Mouse (Mus musculus) CH12.LX (cell line): ENCODE measurements at regions not wholly inside any gene's neighbourhood (a gene's known extent, or its start where the extent isn't known, plus 50 kb on each side); places are given as distances from the start of the nearest gene placed in this dataset.

Experiments
- DNase-seq: peaks from one replicate; pipeline ENCODE4 v3.0.0-alpha.2; 2013; ENCODE audit errors: extremely low read depth
- H3K27ac ChIP-seq: 2 replicates; pipeline ENCODE4 v1.5.1; 2012; ENCODE audit warnings: low read depth, mild to moderate bottlenecking, control low read depth, moderate library complexity; ENCODE audit not compliant: insufficient read depth
- H3K27me3 ChIP-seq: replicated peaks from 2 replicates; pipeline ENCODE3; 2012; ENCODE audit warnings: inconsistent platforms
- H3K36me3 ChIP-seq, 2 experiments: replicated peaks in 1 of 2; 2 replicates each; pipeline versions ENCODE3 to v1.6.1; 2012; ENCODE audit warnings: inconsistent platforms in 1 of 2, low read length in 1 of 2, mild to moderate bottlenecking in 1 of 2, mixed read lengths in 1 of 2, moderate library complexity in 1 of 2; ENCODE audit not compliant: control insufficient read depth in 1 of 2, insufficient read depth in 1 of 2
- H3K4me1 ChIP-seq, 2 experiments: 2 replicates each; pipeline ENCODE4 v1.6.1; 2012; ENCODE audit warnings: inconsistent platforms in 1 of 2, moderate library complexity in 1 of 2; ENCODE audit not compliant: insufficient read depth in 2 of 2, control insufficient read depth in 1 of 2
- H3K4me2 ChIP-seq: 2 replicates; pipeline ENCODE4 v1.6.1; 2012; ENCODE audit warnings: low read depth, mild to moderate bottlenecking, control low read depth; ENCODE audit not compliant: poor library complexity, insufficient read depth, severe bottlenecking
- H3K4me3 ChIP-seq, 3 experiments: fragments of 150-350 bp in 1 of 3; sonication (generic) in 1 of 3; replicated peaks in 1 of 3; 2 replicates each; pipeline versions ENCODE3 to v1.5.1; 2011 to 2012; ENCODE audit warnings: low read depth in 2 of 3, low read length in 2 of 3, mild to moderate bottlenecking in 2 of 3, moderate library complexity in 2 of 3, control low read depth in 1 of 3, improper control_type of control experiment in 1 of 3, inconsistent platforms in 1 of 3, mixed read lengths in 1 of 3; ENCODE audit not compliant: poor library complexity in 1 of 3
- H3K79me2 ChIP-seq: replicated peaks from 2 replicates; pipeline ENCODE4 v1.6.1; 2012; ENCODE audit warnings: mild to moderate bottlenecking, moderate library complexity; ENCODE audit not compliant: control insufficient read depth, poor library complexity, insufficient read depth, severe bottlenecking; ENCODE audit errors: extremely low read depth
- H3K9ac ChIP-seq: 2 replicates; pipeline ENCODE4 v1.6.1; 2012; ENCODE audit warnings: low read depth, mild to moderate bottlenecking, control low read depth, moderate library complexity; ENCODE audit not compliant: insufficient read depth
- H3K9me3 ChIP-seq: replicated peaks from 2 replicates; pipeline ENCODE3; 2012; ENCODE audit warnings: low read length, inconsistent platforms, mixed read lengths
- CTCF ChIP-seq, 2 experiments: IDR thresholded peaks in 1 of 2; conservative IDR thresholded peaks in 1 of 2; 2 replicates each; pipeline ENCODE4 v1.5.1; 2011 to 2012; ENCODE audit warnings: low read depth in 2 of 2, low read length in 2 of 2, improper control_type of control experiment in 1 of 2, inconsistent platforms in 1 of 2, mild to moderate bottlenecking in 1 of 2, moderate library complexity in 1 of 2
- ELF1 ChIP-seq: IDR thresholded peaks from 2 replicates; pipeline ENCODE4 v1.6.1; 2014; ENCODE audit warnings: low read depth, mild to moderate bottlenecking, inconsistent platforms, low read length, improper control_type of control experiment
- EP300 ChIP-seq: IDR thresholded peaks from 2 replicates; pipeline ENCODE4 v1.6.1; 2011; ENCODE audit warnings: low read length, improper control_type of control experiment
- HCFC1 ChIP-seq: IDR thresholded peaks from 2 replicates; pipeline ENCODE4 v1.6.1; 2012; ENCODE audit warnings: low read depth, mild to moderate bottlenecking, inconsistent platforms, low read length, improper control_type of control experiment
- KAT2A ChIP-seq: IDR thresholded peaks from 2 replicates; pipeline ENCODE4 v1.6.1; 2012; ENCODE audit warnings: low read length, improper control_type of control experiment, inconsistent platforms; ENCODE audit not compliant: insufficient replicate concordance
- MAFK ChIP-seq: IDR thresholded peaks from 2 replicates; pipeline ENCODE4 v1.6.1; 2011; ENCODE audit warnings: low read length, improper control_type of control experiment; ENCODE audit not compliant: insufficient replicate concordance
- MAZ ChIP-seq: IDR thresholded peaks from 2 replicates; pipeline ENCODE4 v1.6.1; 2012; ENCODE audit warnings: low read depth, mild to moderate bottlenecking, inconsistent platforms, low read length, improper control_type of control experiment, moderate library complexity
- MXI1 ChIP-seq: IDR thresholded peaks from 2 replicates; pipeline ENCODE4 v1.6.1; 2011; ENCODE audit warnings: mild to moderate bottlenecking, low read depth, low read length, improper control_type of control experiment
- MYC ChIP-seq: IDR thresholded peaks from 2 replicates; pipeline ENCODE4 v1.6.1; 2011; ENCODE audit warnings: low read depth, mild to moderate bottlenecking, improper control_type of control experiment, low read length
- PAX5 ChIP-seq: IDR thresholded peaks from 2 replicates; pipeline ENCODE4 v1.6.1; 2012; ENCODE audit warnings: low read length, inconsistent platforms, mixed read lengths
- POLR2AphosphoS2 ChIP-seq: IDR thresholded peaks from 2 replicates; pipeline ENCODE4 v1.6.1; 2011; ENCODE audit warnings: low read depth, low read length, improper control_type of control experiment
- RAD21 ChIP-seq: IDR thresholded peaks from 2 replicates; pipeline ENCODE4 v1.6.1; 2011; ENCODE audit warnings: low read depth, mild to moderate bottlenecking, low read length, improper control_type of control experiment, moderate library complexity
- RCOR1 ChIP-seq: conservative IDR thresholded peaks from 2 replicates; pipeline ENCODE4 v1.6.1; 2012; ENCODE audit warnings: low read depth, mild to moderate bottlenecking, inconsistent platforms, low read length, improper control_type of control experiment
- SMC3 ChIP-seq: IDR thresholded peaks from 2 replicates; pipeline ENCODE4 v1.6.1; 2011; ENCODE audit warnings: low read depth, low read length, improper control_type of control experiment
- TBP ChIP-seq: conservative IDR thresholded peaks from 2 replicates; pipeline ENCODE4 v1.6.1; 2011; ENCODE audit warnings: low read depth, low read length, improper control_type of control experiment
- USF1 ChIP-seq: IDR thresholded peaks from 2 replicates; pipeline ENCODE4 v1.6.1; 2014; ENCODE audit warnings: low read depth, mild to moderate bottlenecking, inconsistent platforms, low read length, improper control_type of control experiment
- ZC3H11A ChIP-seq: IDR thresholded peaks from 2 replicates; pipeline ENCODE4 v1.6.1; 2012; ENCODE audit warnings: low read depth, mild to moderate bottlenecking, inconsistent platforms, low read length, improper control_type of control experiment
- ZMIZ1 ChIP-seq: IDR thresholded peaks from 2 replicates; pipeline ENCODE4 v1.6.1; 2012; ENCODE audit warnings: low read depth, mild to moderate bottlenecking, inconsistent platforms, low read length, improper control_type of control experiment
- dilution Hi-C: fragments of 300-500 bp; cut with MboI; formaldehyde crosslinking; loops from 2 replicates; pipeline ENCODE4 v1.14.3; 2020; ENCODE audit warnings: low sequenced_read_pairs; ENCODE audit not compliant: extremely low pct_unique_long_range_greater_than_20kb, extremely low pct_ligation_motif_present
- in situ Hi-C: fragments of 300-500 bp; cut with MboI; formaldehyde crosslinking; loops from 3 replicates; pipeline ENCODE4 v1.14.3; 2019; ENCODE audit warnings: low sequenced_read_pairs, low pct_ligation_motif_present, low pct_unique_long_range_greater_than_20kb, mixed read lengths

- H3K79me2 ChIP-seq, result no peaks in the 10 kb centered on the region
- no peak overlapping the region for H3K4me2 ChIP-seq
- dilution Hi-C loops, result no loop called here
- peaks cover 5% of the 10 kb centered on the region for H3K9me3 ChIP-seq
- H3K36me3 ChIP-seq, result no peaks in the 10 kb centered on the region
- H3K27ac ChIP-seq, result no peak overlapping the region
- H3K4me3 ChIP-seq, result no peak overlapping the region
- in situ Hi-C loops, result no loop called here
- no peak overlapping the region for H3K9ac ChIP-seq
- TF ChIP-seq MXI1, result no peak
- no peak for TF ChIP-seq POLR2AphosphoS2
- TF ChIP-seq USF1, result no peak
- no peak for TF ChIP-seq PAX5
- no peak for TF ChIP-seq RAD21
- no peak for TF ChIP-seq MAZ
- TF ChIP-seq MAFK, result no peak
- no peak for TF ChIP-seq EP300
- no peak for TF ChIP-seq ZC3H11A
- TF ChIP-seq HCFC1, result no peak
- no peak for TF ChIP-seq CTCF (conservative IDR thresholded peaks at IDR 0.05 in 1 of 2, IDR thresholded peaks at IDR 0.05 in 1 of 2; ENCODE audit: low read depth in 2 of 2, low read length in 2 of 2)
- no peak for TF ChIP-seq MYC
- TF ChIP-seq ELF1, result no peak
- no peak for TF ChIP-seq RCOR1
- no peak for TF ChIP-seq SMC3
- no peak for TF ChIP-seq KAT2A
- no peak for TF ChIP-seq ZMIZ1
- TF ChIP-seq TBP, result no peak
- H3K27me3 ChIP-seq, result peaks cover 1% of the 10 kb centered on the region
- no peak for DNase-seq
- H3K4me1 ChIP-seq, result no peaks in the 10 kb centered on the region
These were observed 51.2 kb upstream of the Gm45716 start for GRCm38 (mm10) chr11:90136307-90136706.
